Mouse (Mus musculus) G1E (cell line): ENCODE results near the gene Sh3rf3.

ENCODE experiments used
- CTCF ChIP-seq: IDR thresholded peaks from 2 replicates; pipeline ENCODE4 v1.5.1; 2012; ENCODE audit warnings: low read depth, low read length, inconsistent platforms, mixed read lengths
- GATA2 ChIP-seq: IDR thresholded peaks from 2 replicates; pipeline ENCODE4 v1.6.1; 2012; ENCODE audit warnings: low read depth, low read length, inconsistent platforms, borderline replicate concordance

- TF ChIP-seq CTCF (no peak), GATA2 (no peak)
Observed at GRCm38 (mm10) chr10:58915301-58916245, 102.4 kb downstream of the Sh3rf3 start.
